Mouse (Mus musculus): ENCODE measurements around the gene Pramef20.

GRCm38 (mm10) chr4:144420644-144421043, 42.9 kb upstream of the Pramef20 start:
- TF ChIP-seq CTCF (IDR thresholded peaks at IDR 0.05; ENCODE audit: low read depth) (peak; percentile 43; the same call in 1 of the 2 replicates), EP300 (IDR thresholded peaks at IDR 0.05; ENCODE audit: low read depth) (no peak)
